Mouse (Mus musculus) right cerebral cortex, adult 2 months (tissue): Measurements from ENCODE around the gene Nlgn3.

ENCODE experiments used
- DNase-seq, 2 experiments: peaks; one replicate each; pipeline ENCODE4 v3.0.0; 2021 to 2022; ENCODE audit warnings: low spot score in 2 of 2

The Nlgn3 gene

DNA sequence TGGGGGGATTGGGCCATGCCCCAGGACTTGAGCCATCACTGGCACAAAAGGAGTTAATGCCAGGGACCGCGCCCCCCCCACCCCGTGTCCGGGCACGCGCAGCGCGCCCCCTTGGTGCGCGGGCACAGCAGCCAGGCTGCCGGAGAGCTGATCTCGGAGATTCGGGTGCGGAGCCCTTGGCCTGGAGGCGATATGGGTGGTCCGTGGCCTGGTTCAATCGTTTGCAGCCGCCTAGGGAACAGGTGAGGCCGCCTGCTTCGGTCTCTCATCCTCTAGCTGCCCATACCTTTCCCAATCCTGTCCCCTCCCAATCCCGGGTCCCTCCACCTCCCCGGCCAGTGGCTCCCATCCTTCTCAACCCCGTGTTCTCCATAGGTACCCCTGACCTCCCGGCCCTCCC, at the start of gene Nlgn3:
Gene Nlgn3, plus strand, starts transcription at position 114 of the 400 bp plus-strand sequence.
- peak in 1 of 2 experiments; percentile 58 for DNase-seq

DNA sequence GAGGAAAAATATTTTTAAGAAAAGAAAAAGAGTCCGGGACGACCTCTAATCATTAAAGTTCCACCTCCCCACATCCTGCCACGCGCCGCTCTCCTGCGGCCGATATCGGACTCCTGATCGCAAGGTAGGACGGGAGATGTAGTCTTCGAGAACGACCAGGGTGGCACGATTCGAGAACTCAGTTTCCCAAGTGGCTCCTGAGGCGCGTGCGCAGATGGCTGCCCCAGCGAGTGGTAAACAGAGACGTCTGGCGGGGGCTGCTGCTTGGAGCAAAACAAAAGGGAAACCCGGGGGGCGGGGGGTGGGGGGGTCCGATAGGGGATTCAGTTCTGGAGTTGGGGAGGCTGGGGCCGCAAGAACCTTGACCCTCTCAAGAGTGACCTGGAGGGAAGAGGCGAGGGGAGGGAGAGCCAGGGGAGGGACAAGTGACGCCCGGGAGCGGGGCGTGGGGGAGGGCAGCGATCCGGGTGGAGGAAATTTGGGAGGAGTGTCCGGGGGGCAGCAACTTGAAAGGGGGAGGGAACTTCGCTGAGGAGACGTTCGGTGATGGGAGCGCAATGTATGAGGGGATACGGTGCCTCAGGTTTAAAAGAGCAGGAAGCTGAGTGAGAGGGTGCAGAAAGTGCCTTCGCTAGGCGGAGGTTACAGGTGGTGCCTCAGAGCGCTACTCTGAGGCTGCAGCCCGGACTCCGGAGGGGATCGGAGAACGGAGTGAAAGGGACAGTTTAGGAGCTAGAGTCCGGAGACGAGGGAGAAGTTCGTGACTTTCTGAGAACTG, 44.8 kb upstream of the Nlgn3 start, which contains the start of gene Foxo4:
Gene Foxo4, plus strand, starts transcription at position 577 of the 778 bp plus-strand sequence.
- peak; percentile 85 to 86 for DNase-seq

DNA sequence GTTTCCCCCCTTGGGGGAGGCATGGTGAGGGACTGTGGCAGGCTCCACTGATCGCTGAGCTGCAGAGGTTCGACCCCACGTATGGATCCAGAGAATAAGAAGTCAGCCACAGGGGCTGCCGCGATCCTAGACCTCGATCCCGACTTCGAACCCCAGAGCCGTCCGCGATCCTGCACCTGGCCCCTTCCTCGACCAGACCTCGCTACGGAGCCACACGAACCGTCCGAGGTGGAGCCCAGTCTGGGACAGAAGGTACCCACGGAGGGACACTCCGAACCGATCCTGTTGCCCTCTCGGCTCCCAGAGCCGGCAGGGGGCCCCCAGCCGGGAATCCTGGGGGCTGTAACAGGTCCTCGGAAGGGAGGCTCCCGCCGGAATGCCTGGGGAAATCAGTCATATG, 44.2 kb upstream of the Nlgn3 start:
- no peak for DNase-seq

GRCm38 (mm10) chrX:101256603-101257002, 42.4 kb upstream of the Nlgn3 start:
- DNase-seq, result no peak

GRCm38 (mm10) chrX:101260441-101261325, 38.3 kb upstream of the Nlgn3 start:
- no peak for DNase-seq

DNA sequence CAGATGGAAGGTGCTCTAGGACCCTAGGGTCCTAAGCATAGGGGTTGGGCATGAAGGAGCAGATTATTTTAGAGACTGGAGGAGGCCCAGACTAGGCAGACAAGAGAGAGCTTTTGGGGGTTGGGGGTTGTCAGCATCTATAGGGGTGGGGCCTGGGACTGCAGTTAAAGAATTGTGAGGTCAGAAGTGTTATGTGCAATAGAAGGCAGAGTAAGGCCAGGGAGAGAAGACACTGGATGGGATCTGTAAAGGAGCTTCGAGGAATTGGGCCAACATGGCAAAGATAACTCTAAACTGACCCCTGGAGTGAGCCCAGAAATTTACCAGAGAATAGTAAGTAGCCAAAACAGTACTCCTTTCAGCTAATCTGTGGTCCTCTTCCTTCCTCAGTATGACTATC, 35.1 kb upstream of the Nlgn3 start, which contains the start of gene Gm614:
Gene Gm614, minus strand, starts transcription at position 101 of the 400 bp plus-strand sequence.
- no peak for DNase-seq

GRCm38 (mm10) chrX:101266631-101267030, 32.3 kb upstream of the Nlgn3 start:
- DNase-seq, result no peak

- no peak for DNase-seq
Observed at GRCm38 (mm10) chrX:101268025-101268754, 30.8 kb upstream of the Nlgn3 start, which contains the start of gene Il2rg. Gene Il2rg (minus strand): TSS chrX:101268255.

- DNase-seq, result no peak
Observed at GRCm38 (mm10) chrX:101268755-101269124, 30.2 kb upstream of the Nlgn3 start, which contains the start of gene Gm20489. Gene Gm20489 (minus strand): TSS chrX:101269023.

GRCm38 (mm10) chrX:101273410-101273809, 25.6 kb upstream of the Nlgn3 start:
- DNase-seq, result no peak

- DNase-seq, result peak; percentile 72 to 77
Observed at GRCm38 (mm10) chrX:101273875-101274738, 24.9 kb upstream of the Nlgn3 start, which contains the start of gene Med12. Gene Med12 (plus strand): TSS chrX:101274030.

DNA sequence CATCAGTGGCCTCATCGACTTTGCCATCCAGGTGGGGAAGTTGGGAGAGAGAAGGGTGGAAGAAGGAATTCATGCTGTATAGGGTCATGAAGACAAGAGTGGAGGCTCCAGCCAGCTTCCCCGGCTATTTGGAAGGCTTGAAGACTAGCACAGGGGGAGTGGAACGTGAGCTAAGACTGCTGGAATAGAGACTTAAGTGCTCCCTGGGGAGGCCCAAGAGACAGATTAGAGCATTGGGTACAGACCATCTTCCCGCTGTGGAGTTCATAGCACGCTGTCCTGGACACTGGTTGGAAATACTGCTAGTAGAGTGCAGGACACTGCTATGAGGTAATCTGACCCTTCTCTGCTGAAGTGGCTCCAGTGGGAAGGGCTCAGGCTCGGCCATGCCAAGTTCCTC, 16.2 kb upstream of the Nlgn3 start:
- no peak for DNase-seq

GRCm38 (mm10) chrX:101285534-101285933, 13.4 kb upstream of the Nlgn3 start:
- peak; percentile 51 to 61 for DNase-seq

DNA sequence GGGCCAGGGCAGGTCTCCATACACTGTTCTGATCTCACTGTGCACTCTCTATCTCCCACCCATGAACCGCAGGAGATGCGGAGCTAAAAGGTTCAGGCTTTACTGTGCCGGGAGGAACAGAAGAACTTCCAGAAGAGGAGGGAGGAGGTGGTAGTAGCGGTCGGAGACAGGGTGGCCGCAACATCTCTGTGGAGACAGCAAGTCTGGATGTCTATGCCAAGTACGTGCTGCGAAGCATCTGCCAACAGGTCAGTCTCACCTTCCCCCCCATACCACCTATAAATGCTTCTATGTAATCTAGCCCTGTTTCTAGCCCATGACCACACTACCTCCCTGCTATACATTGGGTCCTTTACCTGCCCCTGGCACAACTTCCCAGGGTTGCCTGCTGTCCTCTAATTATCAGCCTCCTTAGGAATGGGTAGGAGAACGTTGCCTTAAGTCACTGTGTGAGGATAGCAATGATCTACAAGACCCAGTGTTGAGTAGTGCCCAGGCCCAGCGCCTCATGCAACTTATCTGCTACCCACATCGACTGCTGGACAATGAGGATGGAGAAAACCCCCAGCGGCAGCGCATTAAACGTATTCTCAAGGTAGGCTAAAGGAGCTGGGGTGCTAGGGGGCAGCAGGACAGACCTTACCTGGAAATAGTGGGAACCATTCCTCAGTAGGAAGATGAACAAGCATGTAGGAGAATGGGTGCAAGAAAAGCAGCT, 12.9 kb upstream of the Nlgn3 start:
- no peak for DNase-seq

DNA sequence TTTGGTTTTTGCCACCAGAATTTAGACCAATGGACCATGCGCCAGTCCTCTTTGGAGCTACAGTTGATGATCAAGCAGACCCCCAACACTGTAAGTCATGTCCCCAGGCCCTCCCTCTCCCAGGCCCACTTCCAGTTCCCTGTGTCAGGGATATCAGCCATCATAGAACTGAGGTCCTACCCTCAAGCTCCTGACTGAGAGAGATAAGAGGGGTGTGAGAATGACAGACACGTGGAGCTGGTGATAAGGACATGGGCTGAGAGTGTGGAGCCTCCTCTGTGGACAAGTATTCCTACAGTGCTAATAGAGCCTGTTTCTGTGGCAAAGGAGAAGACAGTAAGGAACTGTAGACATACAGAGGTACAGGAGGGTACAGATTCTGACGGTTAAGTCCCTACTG, 11.4 kb upstream of the Nlgn3 start:
- no peak for DNase-seq

DNA sequence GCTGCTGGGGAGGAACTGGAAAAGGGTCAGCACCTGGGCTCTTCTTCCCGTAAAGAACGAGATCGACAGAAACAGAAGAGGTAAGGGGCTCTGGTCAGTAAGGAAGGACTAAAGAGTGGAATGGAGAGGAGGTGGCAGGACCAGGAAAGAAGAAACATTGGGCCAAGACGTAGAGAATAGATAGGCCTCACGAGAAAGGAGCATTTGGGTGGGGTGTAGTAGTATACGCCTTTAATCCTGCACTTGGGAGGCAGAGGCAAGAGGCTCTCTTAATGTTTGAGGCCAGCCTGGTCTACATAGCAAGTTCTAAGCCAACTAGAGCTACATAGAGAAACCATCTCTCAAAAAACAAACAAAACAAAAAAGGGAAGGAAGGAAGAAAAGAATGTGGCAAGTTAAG, 10.5 kb upstream of the Nlgn3 start:
- DNase-seq, result no peak

DNA sequence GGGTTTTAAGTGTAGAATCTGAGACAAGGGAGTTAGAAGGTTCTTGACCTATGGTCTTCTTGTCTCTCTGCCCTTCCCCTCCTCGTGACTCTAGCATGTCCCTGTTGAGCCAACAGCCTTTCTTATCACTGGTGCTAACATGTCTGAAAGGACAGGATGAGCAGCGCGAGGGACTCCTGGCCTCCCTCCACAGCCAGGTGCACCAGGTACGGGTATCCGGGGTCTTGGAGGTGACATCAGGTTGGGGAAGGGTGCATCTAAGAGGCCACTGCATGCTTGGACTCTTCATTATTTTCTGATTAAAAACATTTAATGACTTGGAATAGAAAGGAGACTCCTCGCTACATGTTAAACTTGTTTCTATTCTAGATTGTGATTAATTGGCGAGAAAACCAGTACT, 9.9 kb upstream of the Nlgn3 start:
- no peak for DNase-seq

- DNase-seq, result no peak
Observed at GRCm38 (mm10) chrX:101290111-101290510, 8.9 kb upstream of the Nlgn3 start.

- DNase-seq, result no peak
Observed at GRCm38 (mm10) chrX:101299473-101300426, 782 bp downstream of the Nlgn3 start.
